Mouse (Mus musculus) erythroblast, embryonic 14.5 days (primary cell): ENCODE data around the gene Rpp14.

Experiments
- GATA1 ChIP-seq: IDR thresholded peaks from 2 replicates; pipeline ENCODE4 v1.6.1; 2012; ENCODE audit warnings: low read length, inconsistent platforms, mixed read lengths
- TAL1 ChIP-seq: IDR thresholded peaks from 3 replicates; pipeline ENCODE4 v1.6.1; 2012; ENCODE audit warnings: low read length, inconsistent platforms, mixed read lengths

GRCm38 (mm10) chr14:8089016-8089415 is 8.8 kb downstream of the Rpp14 start:
- TF ChIP-seq TAL1: no peak
- TF ChIP-seq GATA1: no peak
